In genomic region chr16:96620402-96620801, GRCm38 (mm10) we compare ENCODE assay signal across 8 mouse cellular contexts.
DNase-seq lines count a peak whose midpoint lies in the region; ATAC-seq and TF ChIP-seq lines count a peak whose summit lies in the region.

No protein-coding gene starts in this region.

- H3K9me3 ChIP-seq in heart, embryonic 10.5 days = no peaks in the 10 kb centered on the region
- no peaks in the 10 kb centered on the region for H3K9me3 ChIP-seq in intestine, postnatal 0 days (ENCODE audit: control insufficient read depth)

- no peaks in the 10 kb centered on the region for H3K36me3 ChIP-seq in heart, embryonic 10.5 days
- H3K36me3 ChIP-seq in intestine, postnatal 0 days (ENCODE audit: control insufficient read depth, insufficient read depth) = no peaks in the 10 kb centered on the region

- intact Hi-C loops in left cerebral cortex, postnatal 36 days (cut with DNase I) = no loop called here

- H3K9ac ChIP-seq in intestine, postnatal 0 days (ENCODE audit: low read depth, low read length) = no peak overlapping the region

- DNase-seq in heart, adult 18-20 months = peak; percentile 70 to 83
- DNase-seq in heart, embryonic 10.5 days (ENCODE audit: low spot score) = no peak
- peak; percentile 86 to 90 for DNase-seq in cerebellum, adult 18-20 months
- peak; percentile 50 to 73 for DNase-seq in heart, adult 9 months (ENCODE audit: low spot score in 2 of 2)
- peak; percentile 49 to 59 for DNase-seq in left cerebral cortex, postnatal 36 days (ENCODE audit: low spot score in 2 of 2)
- DNase-seq in urinary bladder, adult 2 months (ENCODE audit: low spot score) = no peak

- 90% methylated on average over 5 of the region's 5 CpGs for WGBS in heart, embryonic 10.5 days
- 85% methylated on average over 5 of the region's 5 CpGs for WGBS in intestine, postnatal 0 days

- peaks cover 10% of the 10 kb centered on the region for H3K4me1 ChIP-seq in heart, embryonic 10.5 days
- no peaks in the 10 kb centered on the region for H3K4me1 ChIP-seq in intestine, postnatal 0 days (replicated peaks; ENCODE audit: control insufficient read depth, insufficient read depth, low read length)

- no peak overlapping the region for H3K4me3 ChIP-seq in heart, embryonic 10.5 days
- no peak overlapping the region for H3K4me3 ChIP-seq in intestine, postnatal 0 days (ENCODE audit: low read depth, low read length)

- no peak for TF ChIP-seq CTCF in intestine, postnatal 0 days (IDR thresholded peaks at IDR 0.05; ENCODE audit: low read depth)

- no peak for ATAC-seq in granulocyte monocyte progenitor cell, adult 5-6 weeks (replicated peaks; ENCODE audit: poor library complexity, severe bottlenecking)
- no peak for ATAC-seq in intestine, postnatal 0 days

- no peak overlapping the region for H3K4me2 ChIP-seq in intestine, postnatal 0 days (replicated peaks; ENCODE audit: low read depth)

- H3K27me3 ChIP-seq in heart, embryonic 10.5 days (ENCODE audit: insufficient read depth, poor library complexity, severe bottlenecking) = no peaks in the 10 kb centered on the region
- no peaks in the 10 kb centered on the region for H3K27me3 ChIP-seq in intestine, postnatal 0 days (replicated peaks; ENCODE audit: control insufficient read depth, insufficient read depth, low read length)

- H3K27ac ChIP-seq in heart, embryonic 10.5 days = no peak overlapping the region
- H3K27ac ChIP-seq in intestine, postnatal 0 days (ENCODE audit: low read depth, low read length) = no peak overlapping the region

Comparison
In these comparisons a context has a peak if more than half of its experiments do, and no peak if none do; other contexts are left out.
1. DNase-seq: peak in heart, adult 18-20 months (2 of 2), cerebellum, adult 18-20 months (2 of 2), heart, adult 9 months (2 of 2) and left cerebral cortex, postnatal 36 days (2 of 2); none in heart, embryonic 10.5 days (single experiment) and urinary bladder, adult 2 months (single experiment).